Mouse (Mus musculus) T-helper 1 cell (primary cell): ENCODE data around the gene B3gnt4.

Source experiments
- in situ Hi-C: fragments of 300-600 bp; cut with MboI, MseI; formaldehyde crosslinking; loops from one replicate; pipeline ENCODE4 v1.15.1; 2025; ENCODE audit warnings: high pct_unique_total_duplicates

Gene B3gnt4

DNA sequence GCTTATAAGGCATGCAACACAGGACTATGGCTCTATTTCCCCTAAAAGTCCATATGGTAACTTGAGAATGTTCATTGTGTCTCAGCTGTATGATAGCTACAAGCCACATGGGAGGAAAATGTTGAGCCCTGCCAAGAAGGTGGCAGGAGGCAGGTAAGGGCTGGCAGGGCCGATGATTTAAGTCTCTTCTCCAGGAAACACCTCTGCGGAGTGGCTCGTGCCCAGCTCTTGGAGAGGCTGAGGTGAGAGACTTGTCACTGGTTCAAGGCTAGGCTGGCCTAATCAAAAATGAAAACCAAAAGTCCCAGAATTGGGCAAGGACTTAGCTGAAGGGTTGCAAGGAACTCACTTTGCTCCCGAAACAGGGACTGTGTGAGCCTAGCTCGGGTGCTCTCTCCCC is at the start of gene B3gnt4:
TSS of gene B3gnt4 (plus strand) at position 301 of the 400 bp plus-strand sequence.
- in situ Hi-C loops, result loop anchor here (5.0 kb wide), 1 partner anchor 102 kb away; no protein-coding TSS in a partner anchor

- in situ Hi-C loops, result no loop called here
Observed at GRCm38 (mm10) chr5:123461420-123461819, 48.8 kb upstream of the B3gnt4 start.

- in situ Hi-C loops, result no loop called here
Observed at GRCm38 (mm10) chr5:123464638-123465037, 45.6 kb upstream of the B3gnt4 start.

DNA sequence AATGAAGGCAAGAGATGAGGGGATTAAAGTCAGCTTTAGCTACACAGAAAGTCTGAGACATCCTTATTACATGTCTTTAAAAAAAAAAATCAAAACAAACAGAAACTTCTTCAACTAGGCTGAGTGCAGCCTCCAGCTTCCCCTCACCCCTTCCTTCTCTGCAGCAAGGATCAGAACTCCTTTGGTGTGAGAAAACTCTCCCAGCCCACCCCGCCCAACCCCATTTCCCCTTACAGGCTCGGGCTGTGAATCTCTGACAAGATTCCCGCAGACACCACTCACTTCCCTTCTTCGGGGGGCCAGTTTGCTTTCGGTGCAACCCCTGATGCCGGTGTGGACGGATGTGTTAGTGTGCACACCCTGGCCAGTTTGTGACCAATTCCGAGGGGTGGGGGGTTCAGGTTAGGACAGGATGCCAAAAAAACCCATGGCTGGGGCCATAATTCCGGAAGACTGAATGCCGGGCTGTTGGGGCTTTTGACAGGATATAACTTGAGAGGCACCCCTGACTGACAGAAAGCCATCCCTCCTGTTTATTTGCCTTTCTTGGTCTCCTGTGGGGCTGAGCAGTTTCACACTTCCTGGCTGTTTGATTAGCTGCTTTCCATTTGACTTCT is 39.4 kb upstream of the B3gnt4 start:
- in situ Hi-C loops, result no loop called here

DNA sequence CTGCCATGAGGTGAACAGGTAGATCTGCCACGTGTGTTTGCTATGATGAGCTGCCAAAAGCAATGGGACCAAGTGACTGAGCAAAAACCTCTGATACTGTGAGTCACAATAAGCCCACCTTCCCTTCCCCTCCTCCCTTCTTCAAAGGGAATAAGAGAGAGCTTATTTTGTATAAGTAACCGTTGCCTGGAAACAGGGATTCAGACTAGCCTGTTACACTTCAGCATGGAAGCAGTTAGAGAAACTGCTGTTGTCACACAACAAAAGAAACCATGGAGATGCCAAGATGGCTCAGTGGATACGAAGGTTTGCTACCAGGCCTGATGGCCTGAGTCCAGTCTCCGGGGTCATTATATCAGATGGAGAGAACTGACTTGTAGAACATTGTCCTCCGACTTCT is 36.4 kb upstream of the B3gnt4 start:
- in situ Hi-C loops, result no loop called here

- in situ Hi-C loops, result loop anchor here (10.0 kb wide), 1 partner anchor 1873 kb away; the partner anchor contains the start of gene Acad12
Observed at GRCm38 (mm10) chr5:123487659-123488395, 22.4 kb upstream of the B3gnt4 start.

DNA sequence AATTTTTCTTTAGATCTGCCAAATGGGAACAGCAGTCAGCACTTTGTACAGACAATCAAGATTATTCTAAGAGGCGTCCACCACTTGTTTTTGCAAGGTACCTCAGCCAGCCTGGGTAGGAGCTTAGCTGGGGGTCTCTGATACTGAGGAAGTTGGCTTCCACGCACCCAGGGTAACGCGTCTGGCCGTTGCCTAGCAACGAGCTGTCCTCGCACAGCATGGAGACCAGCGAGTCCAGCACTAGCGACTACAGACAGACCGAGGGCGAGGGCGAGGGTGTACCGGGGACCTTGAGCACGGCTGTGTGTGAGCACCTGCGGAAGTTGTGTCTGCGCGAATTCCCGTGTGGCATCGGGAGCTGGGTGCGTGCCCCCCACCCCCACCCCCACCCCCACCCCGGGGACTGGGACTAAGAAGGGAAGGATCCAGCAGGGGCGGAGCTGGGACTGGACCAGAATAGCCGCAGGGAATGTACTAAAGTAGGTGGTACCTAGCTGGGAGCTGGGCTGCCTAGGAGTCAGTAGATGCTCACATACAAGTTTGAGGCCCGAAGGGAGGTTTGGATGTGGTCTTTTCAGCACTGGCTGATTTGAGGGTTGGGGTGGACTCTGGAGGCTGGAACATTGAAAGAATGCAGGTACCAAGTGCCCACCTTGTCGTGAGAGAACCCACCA is 21.0 kb upstream of the B3gnt4 start, which contains the start of the genes Lrrc43 and Il31:
TSS of gene Lrrc43 (plus strand) at position 194 of the 674 bp plus-strand sequence.
TSS of gene Il31 (minus strand) at position 378 of the 674 bp plus-strand sequence.
- in situ Hi-C loops, result loop anchor here (10.0 kb wide), 1 partner anchor 1874 kb away; the partner anchor contains the start of gene Acad12

- in situ Hi-C loops, result loop anchor here (10.0 kb wide), 1 partner anchor 1875 kb away; the partner anchor contains the start of gene Acad12
Observed at GRCm38 (mm10) chr5:123489935-123490334, 20.3 kb upstream of the B3gnt4 start.

DNA sequence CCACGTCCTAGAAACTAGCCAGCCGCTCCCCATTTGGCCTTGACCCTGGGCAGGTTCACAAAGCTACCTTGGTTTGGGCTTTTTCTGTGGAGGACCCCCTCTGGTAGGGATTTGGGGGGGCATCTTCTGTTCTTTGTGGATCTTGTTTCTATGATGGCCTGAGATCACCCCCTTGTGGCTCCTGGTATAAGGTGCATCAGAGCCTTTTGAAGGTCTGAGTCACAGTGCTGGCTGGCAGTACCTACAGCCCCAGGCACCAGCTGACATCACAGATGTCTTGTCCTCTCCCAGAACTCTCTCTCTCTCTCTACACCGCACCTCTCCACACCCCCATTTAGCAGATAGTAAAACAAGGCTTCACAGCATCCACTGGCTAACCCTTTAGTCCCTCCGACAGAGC is 10.5 kb upstream of the B3gnt4 start:
- in situ Hi-C loops, result loop anchor here (5.0 kb wide), 1 partner anchor 57 kb away; no protein-coding TSS in a partner anchor

DNA sequence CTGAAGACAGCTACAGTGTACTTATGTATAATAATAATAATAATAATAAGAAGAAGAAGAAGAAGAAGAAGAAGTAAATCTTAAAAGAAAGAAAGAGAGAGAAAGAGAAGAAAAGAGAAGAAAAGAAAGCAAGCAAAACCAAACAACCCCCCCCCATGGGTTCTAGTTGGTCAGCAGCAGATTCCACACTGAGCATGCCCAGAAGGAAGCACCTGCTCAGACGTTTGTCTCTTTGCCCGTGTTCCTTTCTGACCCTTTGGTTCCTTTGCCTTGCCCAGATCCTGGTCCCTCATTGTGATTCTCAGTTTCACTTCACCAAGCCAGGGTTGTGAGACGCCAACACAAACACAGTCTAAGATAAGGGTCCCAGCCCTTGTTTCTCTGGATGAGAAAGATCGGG is 8.3 kb upstream of the B3gnt4 start:
- in situ Hi-C loops, result no loop called here

GRCm38 (mm10) chr5:123507936-123508723 is 2.1 kb upstream of the B3gnt4 start:
- in situ Hi-C loops, result no loop called here

- in situ Hi-C loops, result no loop called here
Observed at GRCm38 (mm10) chr5:123508921-123509320, 1.3 kb upstream of the B3gnt4 start.

DNA sequence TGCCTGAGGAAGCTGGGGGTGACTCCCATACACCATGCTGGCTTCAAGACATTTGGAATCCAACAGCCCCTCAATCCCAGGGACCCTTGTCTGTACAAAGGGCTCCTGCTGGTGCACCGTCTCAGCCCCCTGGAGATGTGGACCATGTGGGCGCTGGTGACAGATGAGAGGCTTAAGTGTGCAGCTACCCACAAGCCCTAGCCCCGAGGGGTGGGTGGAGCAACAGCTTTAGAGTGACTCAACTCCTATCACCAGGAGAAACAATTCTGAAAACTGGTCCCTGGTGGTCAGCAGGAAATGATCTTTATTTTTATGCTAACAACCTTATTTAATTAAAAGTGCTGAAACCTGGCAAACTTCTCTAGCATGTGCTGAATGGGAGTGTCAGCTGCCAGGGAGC is 1.2 kb downstream of the B3gnt4 start:
- in situ Hi-C loops, result loop anchor here (5.0 kb wide), 1 partner anchor 101 kb away; no protein-coding TSS in a partner anchor

GRCm38 (mm10) chr5:123512102-123512501 is 1.8 kb downstream of the B3gnt4 start:
- in situ Hi-C loops, result loop anchor here (5.0 kb wide), 1 partner anchor 100 kb away; no protein-coding TSS in a partner anchor

GRCm38 (mm10) chr5:123514871-123515270 is 4.6 kb downstream of the B3gnt4 start:
- in situ Hi-C loops, result loop anchor here (5.0 kb wide), 1 partner anchor 97 kb away; no protein-coding TSS in a partner anchor

GRCm38 (mm10) chr5:123520666-123521065 is 10.4 kb downstream of the B3gnt4 start:
- in situ Hi-C loops, result no loop called here

GRCm38 (mm10) chr5:123521621-123522020 is 11.4 kb downstream of the B3gnt4 start:
- in situ Hi-C loops, result no loop called here

DNA sequence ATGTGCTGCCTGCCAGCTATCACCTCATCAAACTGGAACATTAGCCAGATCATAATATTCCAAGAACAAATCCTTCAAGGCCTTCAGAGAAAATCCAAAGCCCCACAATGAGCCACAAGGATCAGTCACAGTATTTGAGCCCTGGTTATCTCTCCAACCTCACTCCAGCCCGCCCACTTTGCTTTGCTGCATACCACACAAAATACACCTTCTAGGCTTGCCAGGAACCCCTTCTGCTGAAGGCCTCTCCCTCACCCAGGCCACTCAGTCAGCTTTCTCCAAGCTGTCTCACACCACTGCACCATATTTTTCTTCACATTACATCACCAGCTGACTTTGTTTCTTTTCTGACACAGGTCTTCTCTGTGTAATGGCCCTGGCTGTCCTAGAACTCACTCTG is 11.9 kb downstream of the B3gnt4 start:
- in situ Hi-C loops, result no loop called here

DNA sequence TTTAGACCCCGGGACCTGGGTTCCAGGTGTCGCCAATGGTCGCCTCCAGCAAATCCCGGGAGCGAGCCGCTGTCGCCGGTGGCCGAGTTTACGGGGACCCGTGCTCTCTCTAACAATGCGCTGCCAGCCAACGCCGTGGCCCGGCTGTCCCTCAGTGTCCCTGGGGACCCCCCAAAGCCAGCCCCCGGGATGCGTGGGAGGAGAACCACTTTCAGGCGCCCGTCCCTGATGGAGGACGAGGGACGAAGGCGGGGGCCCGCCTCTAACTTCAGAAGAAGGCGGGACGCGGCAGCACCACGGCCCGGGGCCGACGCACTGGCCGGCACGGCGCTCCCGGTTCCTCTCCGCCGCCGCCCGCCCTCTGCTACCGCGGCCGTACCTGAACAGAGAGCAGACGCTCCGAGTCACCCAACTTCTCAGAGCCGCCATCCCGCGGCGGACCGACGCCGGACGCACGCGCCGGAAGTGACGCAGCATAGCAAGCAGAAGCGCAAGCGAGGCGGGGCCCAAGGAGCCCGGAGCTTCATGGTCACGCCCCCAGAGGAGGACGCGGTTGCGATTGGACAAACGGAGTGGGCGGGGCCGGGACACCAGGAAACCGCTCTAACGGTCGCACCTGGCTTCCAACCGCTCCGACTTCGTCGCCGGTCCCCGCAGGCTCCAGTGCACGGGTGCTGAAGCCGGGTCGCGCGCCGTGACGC is 13.6 kb downstream of the B3gnt4 start, which contains the start of gene Diablo:
TSS of gene Diablo (minus strand) at position 485 of the 701 bp plus-strand sequence.
- in situ Hi-C loops, result no loop called here

DNA sequence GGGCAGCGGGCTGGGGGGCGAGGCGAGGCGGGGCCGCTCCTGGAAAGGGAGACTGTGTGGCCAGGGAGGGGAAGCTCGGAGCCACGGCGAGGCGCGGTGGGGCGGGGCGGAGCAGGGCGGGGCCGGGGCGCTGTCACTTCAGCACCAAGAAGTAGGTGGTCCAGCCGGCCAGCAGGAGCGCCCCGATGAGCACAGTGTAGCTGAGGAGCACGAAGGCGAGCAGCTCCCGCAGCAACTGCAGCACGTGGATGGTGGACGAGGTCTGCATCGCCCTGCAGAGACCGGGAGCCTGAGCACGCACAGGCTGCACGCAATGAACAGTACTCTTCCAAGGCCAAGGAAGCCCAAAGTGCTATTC is 14.1 kb downstream of the B3gnt4 start:
- in situ Hi-C loops, result no loop called here
